9 mouse cellular contexts compared by ENCODE assay signal in the genomic region with DNA sequence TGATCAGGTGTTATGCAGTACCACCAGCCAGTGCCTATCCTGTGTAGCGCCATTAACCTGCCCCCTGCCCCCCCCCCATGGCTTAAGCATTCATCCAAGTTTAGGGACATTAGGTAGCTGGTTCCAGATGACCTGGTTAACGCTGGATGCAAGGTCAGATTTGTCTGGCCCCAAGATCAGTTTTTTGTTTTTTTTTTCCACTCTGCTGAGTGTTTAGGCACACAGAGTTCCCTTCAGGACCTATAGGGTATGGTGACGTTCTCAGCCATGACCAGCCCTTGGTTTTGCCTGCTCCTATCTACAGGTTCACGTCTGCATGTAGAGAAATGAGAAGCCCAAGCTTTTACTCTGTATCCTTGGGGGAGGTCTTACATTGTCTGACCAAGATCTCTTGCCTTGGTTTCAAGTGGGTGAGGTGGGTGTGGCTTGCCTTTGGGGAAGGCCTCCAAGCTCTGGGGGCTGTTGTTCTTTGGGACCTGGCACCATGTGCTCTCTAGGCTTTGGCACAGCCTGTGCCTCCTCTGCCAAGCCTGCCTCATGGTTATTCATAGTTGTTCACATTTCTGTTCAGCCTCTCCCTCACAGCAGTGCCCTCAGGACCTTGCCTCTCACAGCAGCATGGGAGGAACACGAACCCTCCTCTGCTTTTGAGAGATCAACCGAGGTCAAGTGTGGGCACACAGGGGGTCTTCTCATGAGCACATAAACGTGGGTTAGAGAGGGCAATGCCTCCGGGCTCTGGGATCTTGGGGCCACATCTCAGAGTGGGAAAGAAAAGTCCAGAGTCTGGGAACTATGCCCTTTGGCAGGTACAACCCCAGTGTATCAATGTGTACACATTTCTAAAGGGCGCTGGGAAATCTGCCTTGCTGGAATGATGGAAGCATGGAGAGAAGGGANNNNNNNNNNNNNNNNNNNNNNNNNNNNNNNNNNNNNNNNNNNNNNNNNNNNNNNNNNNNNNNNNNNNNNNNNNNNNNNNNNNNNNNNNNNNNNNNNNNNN.
DNase-seq lines count a peak whose midpoint lies in the region; TF ChIP-seq lines count a peak whose summit lies in the region.
"Had no signal": no experiment of that assay in that cellular context is flagged by ENCODE, and none has a peak within 500 bp of the region (broad histone marks: within the 10 kb centered on the region; RNA-seq: fewer than 3 reads in every experiment).

No protein-coding gene starts in this region.

- peaks cover 16% of the 10 kb centered on the region for H3K4me1 ChIP-seq in liver, adult 2 months (ENCODE audit: control insufficient read depth, insufficient read depth, low read length)

- no peak overlapping the region for H3K4me3 ChIP-seq in liver, adult 2 months (ENCODE audit: insufficient read depth, low read depth, low read length)

- WGBS in liver, adult 2 months = 31% methylated on average over 9 of the region's 9 CpGs

- H3K9ac ChIP-seq in liver, adult 2 months (ENCODE audit: low read depth, low read length) = peak overlapping the region; percentile 30; the same call in 1 of the 2 replicates
- H3K9ac ChIP-seq: lung, embryonic 14.5 days had no signal

- peak; percentile 93 for DNase-seq in liver, adult 2 months (ENCODE audit: extremely low read depth, low read depth, low spot score)
- DNase-seq in liver = no peak
- DNase-seq in frontal cortex, postnatal 25 days (ENCODE audit: low spot score in 2 of 2) = peak; percentile 13 to 27
- peak; percentile 65 to 87 for DNase-seq in layer of hippocampus, postnatal 14 days (ENCODE audit: low spot score in 2 of 2)
- peak; percentile 21 for DNase-seq in right cerebral cortex, postnatal 14 days
- no peak for DNase-seq in adrenal gland, postnatal 25 days
- DNase-seq in lung, postnatal 14 days = no peak
- DNase-seq in thymus, adult 18-20 months = no peak
- DNase-seq: lung, embryonic 14.5 days had no signal

- TF ChIP-seq CTCF in liver, adult 2 months (IDR thresholded peaks at IDR 0.05; ENCODE audit: low read depth, low read length) = no peak

- H3K27ac ChIP-seq in liver, adult 2 months (replicated peaks; ENCODE audit: insufficient read depth, low read depth, low read length) = peak overlapping the region; percentile 80

- H3K79me2 ChIP-seq in liver, adult 2 months (ENCODE audit: control insufficient read depth, insufficient read depth, low read length) = no peaks in the 10 kb centered on the region

- H3K27me3 ChIP-seq in liver, adult 2 months (ENCODE audit: control insufficient read depth, insufficient read depth, low read length) = no peaks in the 10 kb centered on the region

- no peak for TF ChIP-seq POLR2A in liver, adult 2 months (IDR thresholded peaks at IDR 0.05; ENCODE audit: extremely low read depth, insufficient read depth, low read length)

- no peaks in the 10 kb centered on the region for H3K36me3 ChIP-seq in liver, adult 2 months (ENCODE audit: control insufficient read depth, insufficient read depth, low read length)

Comparison
In these comparisons a context has a peak if more than half of its experiments do, and no peak if none do; other contexts are left out.
1. DNase-seq: peak in liver, adult 2 months (single experiment), frontal cortex, postnatal 25 days (2 of 2), layer of hippocampus, postnatal 14 days (2 of 2) and right cerebral cortex, postnatal 14 days (single experiment); none in liver (single experiment), adrenal gland, postnatal 25 days (single experiment), lung, postnatal 14 days (single experiment) and thymus, adult 18-20 months (0 of 2).